Mouse (Mus musculus) right cerebral cortex, postnatal 36 days (tissue): Measurements from ENCODE around the gene Tmprss7.

Experiments used
- DNase-seq, 2 experiments: peaks; one replicate each; pipeline ENCODE4 v3.0.0; 2022; ENCODE audit warnings: low spot score in 2 of 2, mixed read lengths in 1 of 2

Tmprss7 gene

GRCm38 (mm10) chr16:45629497-45630105 is 63.9 kb downstream of the Tmprss7 start:
- no peak for DNase-seq

- DNase-seq = no peak
These were observed 68.1 kb downstream of the Tmprss7 start for GRCm38 (mm10) chr16:45625342-45625741.

- DNase-seq = no peak
These were observed 68.7 kb downstream of the Tmprss7 start for GRCm38 (mm10) chr16:45624791-45625190.

- DNase-seq = no peak
These were observed 70.2 kb downstream of the Tmprss7 start for GRCm38 (mm10) chr16:45623230-45623629.

- no peak for DNase-seq
These were observed 73.6 kb downstream of the Tmprss7 start for GRCm38 (mm10) chr16:45619751-45620375.

GRCm38 (mm10) chr16:45615944-45616343 is 77.5 kb downstream of the Tmprss7 start:
- no peak for DNase-seq

- no peak for DNase-seq
These were observed 80.2 kb downstream of the Tmprss7 start for GRCm38 (mm10) chr16:45613247-45613646.

- no peak for DNase-seq
These were observed 83.2 kb downstream of the Tmprss7 start, which contains the start of gene Gcsam for GRCm38 (mm10) chr16:45610267-45610666. Gene Gcsam, plus strand, starts transcription at chr16:45610380.

GRCm38 (mm10) chr16:45609300-45609699 is 84.2 kb downstream of the Tmprss7 start:
- DNase-seq = no peak

GRCm38 (mm10) chr16:45608481-45608954 is 84.9 kb downstream of the Tmprss7 start:
- DNase-seq = no peak
